Mouse (Mus musculus) liver, postnatal 0 days (tissue): ENCODE data around the gene Rai1. TPM values are rescaled to one million over a fixed set of nuclear protein-coding genes. Genes with fewer than 3 reads are reported as not detected.

Experiments used
- ATAC-seq: fragments of 200-750 bp; cut with Nextera tagmentation; 2 replicates; pipeline ENCODE4 v1.8.0; 2017; ENCODE audit warnings: mild to moderate bottlenecking, moderate library complexity
- DNase-seq: peaks from one replicate; pipeline ENCODE4 v3.0.0-alpha.2; 2016
- H3K27ac ChIP-seq: fragments of 300-500 bp; sonication (generic); 2 replicates; pipeline ENCODE4 v1.5.1; 2014; ENCODE audit warnings: antibody characterized with exemption, moderate library complexity, mild to moderate bottlenecking, low read depth
- H3K27me3 ChIP-seq: fragments of 300-500 bp; sonication (generic); 2 replicates; pipeline ENCODE4 v1.6.1; 2014; ENCODE audit warnings: low read length, control low read depth, mixed read lengths; ENCODE audit not compliant: insufficient read depth
- H3K36me3 ChIP-seq: fragments of 300-500 bp; sonication (generic); replicated peaks from 2 replicates; pipeline ENCODE4 v1.6.1; 2014; ENCODE audit warnings: mild to moderate bottlenecking, control low read depth, low read length, moderate library complexity, mixed read lengths; ENCODE audit not compliant: insufficient read depth
- H3K4me1 ChIP-seq: fragments of 300-500 bp; sonication (generic); 2 replicates; pipeline ENCODE4 v1.6.1; 2014; ENCODE audit warnings: antibody characterized with exemption, mild to moderate bottlenecking, control low read depth; ENCODE audit not compliant: insufficient read depth
- H3K4me2 ChIP-seq: fragments of 300-500 bp; sonication (generic); 2 replicates; pipeline ENCODE4 v1.6.1; 2014; ENCODE audit warnings: low read depth, mild to moderate bottlenecking, low read length, moderate library complexity, mixed read lengths
- H3K4me3 ChIP-seq: fragments of 300-500 bp; sonication (generic); 2 replicates; pipeline ENCODE4 v1.5.1; 2014; ENCODE audit warnings: low read depth, low read length
- H3K9ac ChIP-seq: fragments of 300-500 bp; sonication (generic); replicated peaks from 2 replicates; pipeline ENCODE4 v1.6.1; 2014; ENCODE audit warnings: mild to moderate bottlenecking, moderate library complexity
- H3K9me3 ChIP-seq: fragments of 300-500 bp; sonication (generic); 2 replicates; pipeline ENCODE4 v1.6.1; 2016; ENCODE audit warnings: mild to moderate bottlenecking, control low read depth, low read length, mixed read lengths
- CTCF ChIP-seq: sonication (generic); IDR thresholded peaks from 2 replicates; pipeline ENCODE4 v1.5.1; 2016; ENCODE audit warnings: antibody characterized with exemption, low read depth
- EP300 ChIP-seq: IDR thresholded peaks from 2 replicates; pipeline ENCODE4 v1.6.1; 2016; ENCODE audit warnings: antibody characterized with exemption, low read depth, mild to moderate bottlenecking
- whole genome bisulfite sequencing: fragments of 180-500 bp; shearing (Covaris S2); extraction: QIAGEN DNeasy Blood & Tissue Kit; methylation state at CpG from one replicate; pipeline ENCODE4 v1.1.7; 2014; ENCODE audit not compliant: insufficient replicate concordance; 5-methylcytosine and 5-hydroxymethylcytosine counted together
- polyA plus RNA-seq: library from polyadenylated mRNA; unstranded; fragments of >200 nt; fragmentation: Nextera tagmentation; extraction: Ambion mirVana; gene quantifications from 2 replicates; pipeline ENCODE4 v1.2.1, GENCODE M21; 2015

Rai1 gene
- polyA plus RNA-seq, 1 experiment from 2014 or later: 4.4 TPM

- TF ChIP-seq CTCF: no peak
- peak; percentile 7; the same call in 1 of the 2 replicates for TF ChIP-seq EP300
- Histone ChIP-seq H3K4me3 (peak overlapping the region; percentile 81), H3K36me3 (peaks cover 8% of the 10 kb centered on the region), H3K4me1 (peaks cover 61% of the 10 kb centered on the region), H3K27ac (peak overlapping the region; percentile 92), H3K27me3 (no peaks in the 10 kb centered on the region), H3K9me3 (no peaks in the 10 kb centered on the region), H3K4me2 (peak overlapping the region; percentile 91), H3K9ac (peak overlapping the region; percentile 80)
- peak; percentile 97 for DNase-seq
- ATAC-seq: peak; percentile 79
- WGBS: under 1% methylated on average over 46 of the region's 46 CpGs
Observed at GRCm38 (mm10) chr11:60220291-60220804, 115.5 kb downstream of the Rai1 start.

GRCm38 (mm10) chr11:60221425-60221824 is 116.6 kb downstream of the Rai1 start:
- no peak for DNase-seq
- WGBS: 71% methylated on average over 6 of the region's 6 CpGs
- peak overlapping the region; percentile 58 for H3K27ac ChIP-seq

GRCm38 (mm10) chr11:60222085-60222468 is 117.3 kb downstream of the Rai1 start:
- peak overlapping the region; percentile 81 for H3K4me2 ChIP-seq
- WGBS: 44% methylated on average over 3 of the region's 3 CpGs
- 0 out of 2 replicates have a peak overlapping the region, but pooled peaks have one; percentile 59 for H3K9ac ChIP-seq
- H3K27ac ChIP-seq: peak overlapping the region; percentile 58
- H3K4me1 ChIP-seq: peaks cover 57% of the 10 kb centered on the region
- H3K4me3 ChIP-seq: peak overlapping the region; percentile 47
- no peaks in the 10 kb centered on the region for H3K9me3 ChIP-seq
- no peaks in the 10 kb centered on the region for H3K27me3 ChIP-seq
- DNase-seq (no peak), ATAC-seq (no peak)
- TF ChIP-seq EP300 (no peak), CTCF (no peak)
- H3K36me3 ChIP-seq: peaks cover 8% of the 10 kb centered on the region

More at GRCm38 (mm10) chr11:60221425-60221824, 116.6 kb downstream of the Rai1 start:
- no peaks in the 10 kb centered on the region for H3K27me3 ChIP-seq
- ATAC-seq: no peak
- no peak overlapping the region for H3K4me3 ChIP-seq
- TF ChIP-seq CTCF: no peak
- TF ChIP-seq EP300: no peak
- peaks cover 61% of the 10 kb centered on the region for H3K4me1 ChIP-seq
- H3K4me2 ChIP-seq: 0 out of 2 replicates have a peak overlapping the region, but pooled peaks have one; percentile 81
- peaks cover 8% of the 10 kb centered on the region for H3K36me3 ChIP-seq
- no peaks in the 10 kb centered on the region for H3K9me3 ChIP-seq
- 0 out of 2 replicates have a peak overlapping the region, but pooled peaks have one; percentile 13 for H3K9ac ChIP-seq

DNA sequence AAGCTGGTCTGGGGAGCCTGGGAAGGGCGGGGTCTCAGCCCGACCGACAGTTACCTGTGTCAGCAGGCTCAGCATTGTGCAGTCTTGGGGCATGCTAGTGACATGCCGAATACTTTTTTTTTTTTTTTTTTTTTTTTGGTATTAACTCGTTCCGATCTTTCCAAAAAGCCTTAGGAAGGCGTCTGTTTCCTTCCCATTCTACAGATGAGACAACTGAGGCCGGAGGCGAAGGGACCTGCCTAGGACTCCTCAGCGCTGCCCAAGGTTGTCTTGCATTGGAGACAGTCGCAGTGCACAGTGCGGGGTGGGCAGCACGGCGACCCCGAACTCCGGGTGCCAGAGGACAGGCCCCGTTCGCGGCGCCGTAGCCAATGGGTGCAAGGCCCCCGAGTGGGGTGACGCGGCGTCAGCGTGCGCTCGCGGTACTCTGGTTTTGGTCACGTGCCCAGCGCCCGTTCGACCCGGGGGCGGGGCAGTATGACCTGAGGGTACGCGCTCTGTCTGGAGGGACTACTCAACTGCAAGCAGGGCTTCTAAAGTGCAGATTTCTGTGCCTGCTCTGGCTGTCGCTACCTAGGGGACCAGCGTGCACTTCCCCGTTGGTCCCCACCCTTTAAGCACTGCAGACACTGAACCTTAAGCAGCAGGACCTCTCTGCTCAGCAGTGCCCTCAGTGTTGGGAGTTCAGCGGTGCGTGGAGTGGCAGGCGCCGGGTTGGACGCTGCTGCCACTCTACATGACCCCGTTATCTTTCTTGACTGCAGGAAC is 117.8 kb downstream of the Rai1 start, which contains the start of gene Srebf1:
Gene Srebf1, minus strand, starts transcription at position 113 of the 768 bp plus-strand sequence.
- Histone ChIP-seq H3K4me1 (peaks cover 53% of the 10 kb centered on the region), H3K4me3 (peak within 1 kb of the TSS; percentile 47), H3K9me3 (no peaks in the 10 kb centered on the region), H3K27me3 (no peaks in the 10 kb centered on the region), H3K27ac (peak within 1 kb of the TSS; percentile 74), H3K9ac (peak within 1 kb of the TSS; percentile 59; the same call in 1 of the 2 replicates), H3K4me2 (peak within 1 kb of the TSS; percentile 81), H3K36me3 (peaks cover 8% of the 10 kb centered on the region)
- DNase-seq (peak; percentile 89), ATAC-seq (peak; percentile 83)
- TF ChIP-seq CTCF (peak; percentile 52), EP300 (peak; percentile 24; the same call in 1 of the 2 replicates)
- 2% methylated on average over 46 of the region's 46 CpGs for WGBS

DNA sequence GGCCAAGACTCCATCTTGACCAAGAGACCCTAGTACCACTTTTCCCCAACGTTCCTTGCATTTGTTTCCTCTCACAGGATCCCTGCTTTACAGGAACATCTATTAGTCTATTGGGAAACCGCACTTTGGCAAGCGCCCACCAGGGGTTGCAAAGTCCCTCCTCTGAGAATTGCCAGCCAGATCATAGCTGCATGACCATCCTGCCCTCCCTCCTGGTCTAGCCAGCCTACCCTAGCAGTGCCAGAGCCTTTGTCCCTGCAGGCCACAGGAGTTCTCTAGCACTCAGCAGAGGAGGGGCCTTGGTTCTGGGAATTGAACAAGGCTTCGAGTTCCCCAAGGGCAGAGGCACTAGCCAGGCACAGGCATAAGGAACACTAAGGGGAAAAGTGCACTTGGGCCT is 119.9 kb downstream of the Rai1 start:
- no peak overlapping the region for H3K4me2 ChIP-seq
- no peaks in the 10 kb centered on the region for H3K27me3 ChIP-seq
- no peak overlapping the region; the same call in 1 of the 2 replicates for H3K9ac ChIP-seq
- no peaks in the 10 kb centered on the region for H3K9me3 ChIP-seq
- no peak overlapping the region for H3K27ac ChIP-seq
- TF ChIP-seq CTCF: peak; percentile 54
- no peak for TF ChIP-seq EP300
- peaks cover 39% of the 10 kb centered on the region for H3K4me1 ChIP-seq
- no peak overlapping the region for H3K4me3 ChIP-seq
- WGBS: 50% methylated on average over 4 of the region's 4 CpGs
- H3K36me3 ChIP-seq: no peaks in the 10 kb centered on the region
- DNase-seq: peak; percentile 69
- ATAC-seq: no peak

DNA sequence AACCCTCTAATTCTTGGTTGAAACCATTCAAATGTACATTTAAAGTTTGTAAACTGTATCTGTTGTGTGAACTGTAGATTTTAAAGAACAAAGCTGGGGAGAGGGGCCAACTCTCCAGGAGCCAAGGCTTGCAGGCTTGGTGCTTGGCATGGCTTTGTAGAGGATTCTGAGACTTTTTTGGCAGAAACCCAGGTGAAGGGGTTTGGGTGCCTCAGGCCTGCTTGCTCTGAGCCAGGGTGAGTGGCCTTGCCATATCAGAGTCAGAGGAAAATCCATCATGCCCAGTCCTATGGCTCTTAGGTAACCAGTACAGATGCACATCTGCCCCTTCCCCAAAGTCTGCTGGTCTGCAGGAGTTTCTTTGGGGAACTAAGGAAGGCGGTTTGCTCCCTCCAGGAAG is 121.1 kb downstream of the Rai1 start:
- Histone ChIP-seq H3K4me1 (peaks cover 39% of the 10 kb centered on the region), H3K27me3 (no peaks in the 10 kb centered on the region), H3K9me3 (no peaks in the 10 kb centered on the region), H3K36me3 (no peaks in the 10 kb centered on the region), H3K4me3 (no peak overlapping the region), H3K4me2 (no peak overlapping the region), H3K9ac (no peak overlapping the region), H3K27ac (no peak overlapping the region)
- ATAC-seq: no peak
- no peak for DNase-seq
- TF ChIP-seq EP300: no peak
- 54% methylated on average over 1 of the region's 1 CpGs for WGBS
